Mouse (Mus musculus): ENCODE measurements around the gene Chd2. TPM values are rescaled to one million over a fixed set of nuclear protein-coding genes. Genes with fewer than 3 reads are reported as not detected.

Chd2 gene
- total and polyA plus RNA-seq, 2 experiments, result 20.1 to 40.0 TPM

DNA sequence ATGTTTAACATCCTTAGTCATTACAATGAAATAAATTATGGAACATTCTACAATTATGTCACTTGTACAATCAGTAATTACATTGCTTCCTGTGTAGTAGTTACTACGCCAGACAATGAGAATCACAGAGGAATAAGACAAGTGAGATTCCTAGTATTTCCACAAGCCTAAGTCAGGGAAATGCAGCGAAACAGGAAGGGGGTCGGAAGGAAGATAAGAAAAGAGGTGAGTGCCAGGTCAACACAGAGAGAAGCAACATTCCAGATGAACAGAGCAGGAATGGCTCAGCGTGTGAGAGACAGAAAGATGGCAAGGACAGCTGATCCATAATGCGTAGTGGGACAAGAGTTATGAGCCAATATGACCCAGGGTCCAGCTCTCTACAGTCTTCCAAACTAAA is 52.4 kb downstream of the Chd2 start:
- peak; percentile 26 for DNase-seq (ENCODE audit: extremely low read depth, low read depth, low spot score)
- H3K27ac ChIP-seq (replicated peaks; ENCODE audit: insufficient read depth, low read depth, low read length), result no peak overlapping the region
- WGBS, result 49% methylated on average over 5 of the region's 5 CpGs
- TF ChIP-seq CTCF (IDR thresholded peaks at IDR 0.05; ENCODE audit: low read depth, low read length) (no peak), POLR2A (IDR thresholded peaks at IDR 0.05; ENCODE audit: extremely low read depth, insufficient read depth, low read length) (no peak)
- peaks cover 73% of the 10 kb centered on the region for H3K36me3 ChIP-seq (ENCODE audit: control insufficient read depth, insufficient read depth, low read length)
- H3K27me3 ChIP-seq (ENCODE audit: control insufficient read depth, insufficient read depth, low read length), result no peaks in the 10 kb centered on the region
- no peaks in the 10 kb centered on the region; the same call in 1 of the 2 replicates for H3K79me2 ChIP-seq (ENCODE audit: control insufficient read depth, insufficient read depth, low read length)
- H3K9ac ChIP-seq (ENCODE audit: low read depth, low read length), result no peak overlapping the region
- H3K4me3 ChIP-seq (ENCODE audit: insufficient read depth, low read depth, low read length), result no peak overlapping the region
- no peaks in the 10 kb centered on the region; the same call in 1 of the 2 replicates for H3K4me1 ChIP-seq (ENCODE audit: control insufficient read depth, insufficient read depth, low read length)

DNA sequence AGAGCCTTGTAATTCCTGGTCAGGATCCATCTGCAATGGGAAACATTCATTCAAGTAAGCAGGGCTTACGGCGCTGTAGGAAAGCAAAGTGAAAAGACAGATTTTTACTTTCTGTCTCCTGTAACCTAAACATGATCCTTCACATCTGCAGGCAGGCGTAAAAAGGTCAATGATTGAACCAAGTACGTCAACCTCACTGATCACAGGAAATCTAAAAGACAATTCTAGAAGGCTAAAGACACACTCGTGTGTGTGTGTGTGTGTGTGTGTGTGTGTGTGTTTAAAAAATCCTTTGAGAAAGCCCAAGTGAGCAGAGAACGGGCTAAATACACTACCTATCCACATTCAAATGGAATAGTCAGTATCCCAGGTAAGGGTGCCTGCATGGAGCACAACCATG is 60.5 kb downstream of the Chd2 start:
- Histone ChIP-seq H3K27me3 (ENCODE audit: control insufficient read depth, insufficient read depth, low read length) (no peaks in the 10 kb centered on the region), H3K4me1 (ENCODE audit: control insufficient read depth, insufficient read depth, low read length) (peaks cover 5% of the 10 kb centered on the region; the same call in 1 of the 2 replicates), H3K36me3 (ENCODE audit: control insufficient read depth, insufficient read depth, low read length) (peaks cover 79% of the 10 kb centered on the region), H3K79me2 (ENCODE audit: control insufficient read depth, insufficient read depth, low read length) (peaks cover 5% of the 10 kb centered on the region), H3K27ac (replicated peaks; ENCODE audit: insufficient read depth, low read depth, low read length) (no peak overlapping the region), H3K9ac (ENCODE audit: low read depth, low read length) (no peak overlapping the region), H3K4me3 (ENCODE audit: insufficient read depth, low read depth, low read length) (no peak overlapping the region)
- WGBS, result 90% methylated on average over 6 of the region's 6 CpGs
- TF ChIP-seq POLR2A (IDR thresholded peaks at IDR 0.05; ENCODE audit: extremely low read depth, insufficient read depth, low read length), result no peak
- no peak for TF ChIP-seq CTCF (IDR thresholded peaks at IDR 0.05; ENCODE audit: low read depth, low read length)
- no peak for DNase-seq (ENCODE audit: extremely low read depth, low read depth, low spot score)

DNA sequence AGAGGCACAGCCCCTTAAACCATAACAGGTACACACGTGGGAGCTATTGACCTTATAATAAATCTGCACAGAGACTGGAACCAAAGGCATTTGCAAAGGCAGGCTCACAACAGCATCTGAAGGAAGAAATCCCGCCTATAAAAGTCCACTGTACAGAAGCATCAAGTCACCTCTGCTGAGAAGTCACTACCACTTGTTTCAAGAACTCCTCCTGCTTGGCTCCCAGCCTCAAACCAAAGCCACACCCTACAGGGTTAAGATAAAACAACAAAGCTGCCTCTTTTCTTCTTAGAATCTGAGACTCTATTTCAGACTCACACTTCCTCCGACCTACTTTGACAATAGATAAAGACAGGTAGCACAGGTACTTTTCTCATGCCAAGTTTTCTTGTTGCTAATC is 62.1 kb downstream of the Chd2 start:
- no peak for TF ChIP-seq POLR2A (IDR thresholded peaks at IDR 0.05; ENCODE audit: extremely low read depth, insufficient read depth, low read length)
- no peak for TF ChIP-seq CTCF (IDR thresholded peaks at IDR 0.05; ENCODE audit: low read depth, low read length)
- Histone ChIP-seq H3K27me3 (ENCODE audit: control insufficient read depth, insufficient read depth, low read length) (no peaks in the 10 kb centered on the region), H3K9ac (ENCODE audit: low read depth, low read length) (no peak overlapping the region), H3K27ac (replicated peaks; ENCODE audit: insufficient read depth, low read depth, low read length) (no peak overlapping the region), H3K4me1 (ENCODE audit: control insufficient read depth, insufficient read depth, low read length) (peaks cover 5% of the 10 kb centered on the region; the same call in 1 of the 2 replicates), H3K79me2 (ENCODE audit: control insufficient read depth, insufficient read depth, low read length) (peaks cover 5% of the 10 kb centered on the region), H3K36me3 (ENCODE audit: control insufficient read depth, insufficient read depth, low read length) (peaks cover 85% of the 10 kb centered on the region), H3K4me3 (ENCODE audit: insufficient read depth, low read depth, low read length) (no peak overlapping the region)
- 73% methylated on average over 3 of the region's 3 CpGs for WGBS
- no peak for DNase-seq (ENCODE audit: extremely low read depth, low read depth, low spot score)

DNA sequence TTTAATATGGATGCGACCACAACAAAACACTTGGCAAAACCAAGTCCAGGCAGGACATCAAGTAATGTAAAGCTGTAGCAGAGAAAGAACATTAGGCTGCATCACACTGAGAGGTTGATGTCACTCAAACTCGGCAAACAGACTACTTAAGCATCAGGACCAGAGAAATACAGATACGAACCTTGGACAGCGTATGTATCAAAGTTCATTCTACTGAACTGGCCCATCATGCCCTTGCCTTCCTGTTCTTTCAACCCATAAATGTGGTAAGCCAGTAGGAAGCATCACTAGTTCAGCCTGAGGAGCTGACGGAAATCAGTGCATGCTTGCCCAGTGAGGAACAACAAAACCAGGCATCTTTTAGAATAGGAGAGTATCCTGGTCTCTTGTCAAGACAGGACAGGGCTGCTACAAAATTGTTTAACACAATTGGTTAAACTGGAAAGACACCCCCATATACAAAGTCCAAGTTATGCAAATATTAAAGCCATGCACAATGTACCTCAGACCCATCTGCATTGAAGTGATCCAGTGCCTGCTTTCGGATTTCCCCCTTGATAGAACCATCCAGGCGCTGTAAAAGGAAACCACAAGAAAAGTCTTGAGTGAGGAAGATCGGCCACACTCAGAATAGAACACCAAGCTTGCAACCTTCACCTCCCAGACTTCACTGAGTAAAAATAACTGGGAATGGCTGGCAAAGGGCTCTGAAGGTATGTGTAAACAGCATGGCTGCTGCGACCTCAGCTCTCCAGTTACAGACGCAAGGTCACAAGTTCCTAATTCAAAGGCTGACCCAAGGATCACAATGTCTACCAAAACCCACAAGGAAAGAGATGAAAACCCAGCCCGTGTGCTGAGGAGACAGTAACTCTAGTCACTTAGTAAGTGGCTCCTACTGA is 63.2 kb downstream of the Chd2 start:
- no peak overlapping the region for H3K27ac ChIP-seq (replicated peaks; ENCODE audit: insufficient read depth, low read depth, low read length)

DNA sequence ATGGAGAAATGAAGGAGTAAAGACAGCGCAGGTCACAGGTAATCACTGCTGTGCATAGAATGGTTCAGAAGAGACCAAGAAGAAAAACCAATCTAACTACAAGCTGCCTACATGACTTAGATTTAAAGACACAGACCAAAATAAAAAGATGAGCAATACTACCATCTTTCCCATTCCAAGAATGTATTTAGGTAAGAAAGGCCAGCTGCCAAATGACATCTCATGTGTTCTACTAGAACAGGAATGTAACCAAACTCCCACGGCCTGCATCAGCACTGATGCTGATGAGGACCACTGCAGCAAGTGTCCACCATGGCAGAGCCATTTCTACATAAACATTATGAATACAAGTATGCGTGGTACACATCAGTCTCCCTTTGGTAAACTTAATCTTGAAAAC is 73.9 kb downstream of the Chd2 start:
- Histone ChIP-seq H3K27ac (replicated peaks; ENCODE audit: insufficient read depth, low read depth, low read length) (no peak overlapping the region), H3K27me3 (ENCODE audit: control insufficient read depth, insufficient read depth, low read length) (no peaks in the 10 kb centered on the region), H3K4me1 (ENCODE audit: control insufficient read depth, insufficient read depth, low read length) (no peaks in the 10 kb centered on the region), H3K9ac (ENCODE audit: low read depth, low read length) (no peak overlapping the region), H3K79me2 (ENCODE audit: control insufficient read depth, insufficient read depth, low read length) (peaks cover 2% of the 10 kb centered on the region; the same call in 1 of the 2 replicates), H3K4me3 (ENCODE audit: insufficient read depth, low read depth, low read length) (no peak overlapping the region), H3K36me3 (ENCODE audit: control insufficient read depth, insufficient read depth, low read length) (peaks cover 80% of the 10 kb centered on the region)
- WGBS, result 92% methylated on average over 3 of the region's 3 CpGs
- TF ChIP-seq POLR2A (IDR thresholded peaks at IDR 0.05; ENCODE audit: extremely low read depth, insufficient read depth, low read length) (no peak), CTCF (IDR thresholded peaks at IDR 0.05; ENCODE audit: low read depth, low read length) (no peak)
- no peak for DNase-seq (ENCODE audit: extremely low read depth, low read depth, low spot score)

More for the DNA sequence above, 63.2 kb downstream of the Chd2 start:
- 55% methylated on average over 11 of the region's 11 CpGs for WGBS
- Histone ChIP-seq H3K9ac (ENCODE audit: low read depth, low read length) (no peak overlapping the region), H3K36me3 (ENCODE audit: control insufficient read depth, insufficient read depth, low read length) (peaks cover 89% of the 10 kb centered on the region), H3K4me1 (ENCODE audit: control insufficient read depth, insufficient read depth, low read length) (peaks cover 5% of the 10 kb centered on the region; the same call in 1 of the 2 replicates), H3K4me3 (ENCODE audit: insufficient read depth, low read depth, low read length) (no peak overlapping the region), H3K79me2 (ENCODE audit: control insufficient read depth, insufficient read depth, low read length) (peaks cover 8% of the 10 kb centered on the region), H3K27me3 (ENCODE audit: control insufficient read depth, insufficient read depth, low read length) (no peaks in the 10 kb centered on the region)
- no peak for TF ChIP-seq CTCF (IDR thresholded peaks at IDR 0.05; ENCODE audit: low read depth, low read length)
- no peak for TF ChIP-seq POLR2A (IDR thresholded peaks at IDR 0.05; ENCODE audit: extremely low read depth, insufficient read depth, low read length)
- DNase-seq (ENCODE audit: extremely low read depth, low read depth, low spot score), result peak; percentile 55

DNA sequence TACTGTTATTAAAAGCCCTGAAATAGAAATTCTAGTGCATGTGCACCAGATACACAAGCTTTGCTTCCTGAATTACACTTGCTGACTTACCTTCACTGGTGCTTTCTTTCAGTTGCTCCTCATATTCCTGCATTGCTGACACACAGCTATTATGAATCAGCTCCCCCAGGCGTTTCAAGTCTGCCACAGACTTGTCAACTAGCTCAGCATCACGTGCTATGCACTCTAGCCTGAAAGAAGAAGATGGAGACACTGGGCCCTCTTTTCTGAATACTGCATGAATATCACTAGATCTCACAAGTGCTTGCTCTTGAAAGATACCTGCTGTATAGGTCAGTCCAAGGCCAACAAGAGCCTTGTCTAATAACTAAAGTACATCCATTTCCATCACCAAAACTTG is 78.1 kb downstream of the Chd2 start:
- peaks cover 81% of the 10 kb centered on the region for H3K36me3 ChIP-seq (ENCODE audit: control insufficient read depth, insufficient read depth, low read length)
- 95% methylated on average over 2 of the region's 2 CpGs for WGBS
- H3K4me1 ChIP-seq (ENCODE audit: control insufficient read depth, insufficient read depth, low read length), result no peaks in the 10 kb centered on the region; the same call in 1 of the 2 replicates
- no peak for DNase-seq (ENCODE audit: extremely low read depth, low read depth, low spot score)
- H3K27me3 ChIP-seq (ENCODE audit: control insufficient read depth, insufficient read depth, low read length), result no peaks in the 10 kb centered on the region
- no peak overlapping the region for H3K4me3 ChIP-seq (ENCODE audit: insufficient read depth, low read depth, low read length)
- no peak for TF ChIP-seq POLR2A (IDR thresholded peaks at IDR 0.05; ENCODE audit: extremely low read depth, insufficient read depth, low read length)
- H3K9ac ChIP-seq (ENCODE audit: low read depth, low read length), result no peak overlapping the region
- no peak overlapping the region for H3K27ac ChIP-seq (replicated peaks; ENCODE audit: insufficient read depth, low read depth, low read length)
- H3K79me2 ChIP-seq (ENCODE audit: control insufficient read depth, insufficient read depth, low read length), result peaks cover 2% of the 10 kb centered on the region; the same call in 1 of the 2 replicates

All from liver, adult 2 months (tissue).